Mouse (Mus musculus) liver, embryonic 16.5 days (tissue): Measurements from ENCODE around the gene Abl2. TPM values are rescaled to one million over a fixed set of nuclear protein-coding genes. Genes with fewer than 3 reads are reported as not detected.

ENCODE experiments used
- ATAC-seq: fragments of 200-750 bp; cut with Nextera tagmentation; 2 replicates; pipeline ENCODE4 v1.8.0; 2017; ENCODE audit warnings: low read depth, mild to moderate bottlenecking, moderate number of reproducible peaks, moderate library complexity
- H3K27ac ChIP-seq: fragments of 300-500 bp; sonication (generic); 2 replicates; pipeline ENCODE4 v1.5.1; 2014; ENCODE audit warnings: mild to moderate bottlenecking, low read length
- H3K27me3 ChIP-seq: fragments of 300-500 bp; sonication (generic); 2 replicates; pipeline ENCODE4 v1.6.1; 2014; ENCODE audit warnings: low read depth, low read length, mixed read lengths; ENCODE audit not compliant: control insufficient read depth, insufficient read depth
- H3K36me3 ChIP-seq: fragments of 300-500 bp; sonication (generic); 2 replicates; pipeline ENCODE4 v1.6.1; 2014; ENCODE audit warnings: mild to moderate bottlenecking; ENCODE audit not compliant: control insufficient read depth, insufficient read depth
- H3K4me1 ChIP-seq: fragments of 300-500 bp; sonication (generic); 2 replicates; pipeline ENCODE4 v1.6.1; 2014; ENCODE audit warnings: low read depth, low read length, mixed read lengths; ENCODE audit not compliant: control insufficient read depth
- H3K4me2 ChIP-seq: fragments of 300-500 bp; sonication (generic); 2 replicates; pipeline ENCODE4 v1.6.1; 2014; ENCODE audit warnings: low read depth, low read length, mixed read lengths
- H3K4me3 ChIP-seq: fragments of 300-500 bp; sonication (generic); 2 replicates; pipeline ENCODE4 v1.5.1; 2014; ENCODE audit warnings: low read depth, mild to moderate bottlenecking, low read length
- H3K9ac ChIP-seq: fragments of 300-500 bp; sonication (generic); 2 replicates; pipeline ENCODE4 v1.6.1; 2014; ENCODE audit warnings: low read depth, low read length
- H3K9me3 ChIP-seq: fragments of 300-500 bp; sonication (generic); replicated peaks from 2 replicates; pipeline ENCODE4 v1.6.1; 2016; ENCODE audit warnings: low read length; ENCODE audit not compliant: control insufficient read depth
- WGBS: fragments of 180-500 bp; shearing (Covaris S2); extraction: QIAGEN DNeasy Blood & Tissue Kit; methylation state at CpG from one replicate; pipeline ENCODE4 v1.1.7; 2014; ENCODE audit not compliant: insufficient replicate concordance; 5-methylcytosine and 5-hydroxymethylcytosine counted together
- polyA plus RNA-seq: library from polyadenylated mRNA; unstranded; fragments of >200 nt; fragmentation: Nextera tagmentation; extraction: Ambion mirVana; gene quantifications from 2 replicates; pipeline ENCODE4 v1.2.1, GENCODE M21; 2015

Gene Abl2
- polyA plus RNA-seq, 1 experiment from 2014 or later = 0.87 TPM

- 23% methylated on average over 12 of the region's 12 CpGs for WGBS
- H3K4me2 ChIP-seq = no peak overlapping the region
Observed at GRCm38 (mm10) chr1:156676171-156676570, 117.6 kb downstream of the Abl2 start.

DNA sequence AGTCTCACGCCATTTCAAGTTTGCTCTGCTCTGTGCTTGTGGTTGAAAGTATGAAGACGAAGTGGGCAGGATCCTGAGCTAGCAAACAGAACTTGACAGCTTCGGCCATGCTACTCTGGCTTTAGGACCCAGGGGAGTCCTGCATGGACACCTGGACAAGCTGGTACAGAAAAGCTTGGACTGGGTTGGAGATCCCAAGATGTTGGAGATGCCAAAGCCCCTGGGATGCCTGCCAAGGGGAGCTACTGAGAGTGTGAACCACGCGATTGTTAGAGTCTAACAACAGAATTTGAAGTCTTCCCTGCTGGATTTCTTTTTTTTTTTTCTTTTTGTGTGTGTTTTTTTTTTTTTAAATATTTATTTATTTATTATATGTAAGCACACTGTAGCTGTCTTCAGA lies 118.0 kb downstream of the Abl2 start:
- no peaks in the 10 kb centered on the region; the same call in 1 of the 2 replicates for H3K27me3 ChIP-seq
- H3K36me3 ChIP-seq = 0 out of 2 replicates have a peak, but pooled peaks cover 2% of the 10 kb centered on the region
- H3K9me3 ChIP-seq = no peaks in the 10 kb centered on the region
- H3K4me1 ChIP-seq = peaks cover 9% of the 10 kb centered on the region
- WGBS = 57% methylated on average over 5 of the region's 5 CpGs
- H3K9ac ChIP-seq = no peak overlapping the region
- no peak overlapping the region for H3K4me3 ChIP-seq
- no peak overlapping the region for H3K27ac ChIP-seq
- H3K4me2 ChIP-seq = no peak overlapping the region
- ATAC-seq = no peak

More at GRCm38 (mm10) chr1:156676171-156676570, 117.6 kb downstream of the Abl2 start:
- ATAC-seq = no peak
- no peaks in the 10 kb centered on the region for H3K36me3 ChIP-seq
- H3K27me3 ChIP-seq = no peaks in the 10 kb centered on the region; the same call in 1 of the 2 replicates
- no peak overlapping the region for H3K4me3 ChIP-seq
- H3K9me3 ChIP-seq = no peaks in the 10 kb centered on the region
- H3K27ac ChIP-seq = no peak overlapping the region
- no peak overlapping the region for H3K9ac ChIP-seq
- peaks cover 9% of the 10 kb centered on the region for H3K4me1 ChIP-seq

DNA sequence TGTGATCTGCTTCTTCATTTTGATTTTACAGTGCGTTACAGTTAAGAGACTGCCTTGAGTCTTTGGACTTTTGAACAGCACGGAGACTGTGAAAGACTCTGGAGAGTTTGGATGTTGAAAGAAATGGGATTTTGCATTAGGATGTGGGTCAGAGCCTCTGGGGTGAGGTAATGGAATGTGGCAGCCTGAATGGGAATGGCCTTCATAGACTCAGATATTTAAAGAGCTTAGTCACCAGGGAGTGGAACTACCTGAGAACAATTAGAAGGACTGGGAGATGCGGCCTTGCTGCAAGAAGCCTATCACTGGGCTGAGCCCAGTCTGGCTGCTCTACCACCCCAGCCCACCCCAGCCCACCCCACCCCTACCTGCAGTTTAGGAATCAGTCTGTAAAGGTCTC lies 118.6 kb downstream of the Abl2 start:
- H3K27me3 ChIP-seq = no peaks in the 10 kb centered on the region; the same call in 1 of the 2 replicates
- ATAC-seq = no peak
- 0 out of 2 replicates have a peak, but pooled peaks cover 2% of the 10 kb centered on the region for H3K36me3 ChIP-seq
- no peaks in the 10 kb centered on the region for H3K9me3 ChIP-seq
- H3K4me2 ChIP-seq = no peak overlapping the region
- no peak overlapping the region for H3K27ac ChIP-seq
- H3K9ac ChIP-seq = no peak overlapping the region
- WGBS = 70% methylated on average over 3 of the region's 3 CpGs
- no peak overlapping the region for H3K4me3 ChIP-seq
- H3K4me1 ChIP-seq = peaks cover 9% of the 10 kb centered on the region

DNA sequence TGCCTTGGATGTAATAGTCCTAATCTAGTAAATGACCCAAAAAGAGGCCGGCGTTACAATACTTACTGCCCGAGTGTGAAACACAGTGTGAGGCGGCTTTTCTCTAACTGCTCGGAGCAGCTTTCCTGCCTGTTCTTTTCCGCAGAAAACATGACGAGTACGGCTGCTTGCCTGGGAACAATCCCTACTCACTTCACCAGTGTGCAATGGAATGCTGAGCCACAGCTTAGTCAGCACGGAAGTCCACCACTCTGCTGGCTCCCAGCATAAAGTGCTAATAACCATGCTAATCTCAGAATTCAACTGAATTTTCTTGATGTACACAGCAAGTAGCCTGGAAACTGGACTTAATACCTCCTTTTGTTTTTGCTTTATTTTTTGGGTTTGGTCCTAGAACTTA lies 121.0 kb downstream of the Abl2 start:
- Histone ChIP-seq H3K4me2 (no peak overlapping the region), H3K4me1 (peaks cover 2% of the 10 kb centered on the region), H3K4me3 (no peak overlapping the region), H3K9me3 (no peaks in the 10 kb centered on the region), H3K27me3 (no peaks in the 10 kb centered on the region), H3K9ac (no peak overlapping the region), H3K27ac (no peak overlapping the region), H3K36me3 (peaks cover 5% of the 10 kb centered on the region; the same call in 1 of the 2 replicates)
- no peak for ATAC-seq
- WGBS = 83% methylated on average over 9 of the region's 9 CpGs

DNA sequence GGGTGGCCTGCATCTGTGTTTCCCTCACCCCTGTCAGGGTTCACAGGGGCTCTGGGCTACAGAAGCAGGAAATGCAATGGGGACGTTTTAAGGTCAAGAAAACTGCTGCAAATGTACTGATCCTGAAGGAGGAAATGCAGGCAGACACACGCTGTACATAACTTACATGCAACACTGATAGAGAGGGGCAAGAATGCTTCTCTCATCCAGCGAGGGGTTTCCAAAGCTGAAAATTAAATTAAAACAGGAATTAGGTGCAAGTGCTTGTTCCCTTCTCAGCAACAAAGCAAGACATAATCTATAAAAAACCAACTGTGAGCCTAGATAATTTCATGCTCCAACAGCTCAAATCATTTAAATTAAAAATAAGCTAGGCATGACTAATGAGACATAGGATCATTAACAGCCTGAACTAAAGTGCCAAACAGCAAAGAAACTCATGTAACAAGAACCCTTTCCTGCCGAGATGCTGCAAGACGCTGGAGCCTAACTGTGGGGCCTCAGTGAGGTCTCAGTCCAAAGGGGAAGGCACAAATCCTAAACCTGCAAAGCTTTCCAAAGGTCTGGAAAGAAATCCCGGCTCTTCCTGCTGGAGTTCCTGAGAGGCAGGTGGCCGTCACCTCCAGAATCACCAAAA lies 127.6 kb downstream of the Abl2 start:
- no peak overlapping the region for H3K4me3 ChIP-seq
- no peak overlapping the region for H3K4me2 ChIP-seq
- 65% methylated on average over 7 of the region's 7 CpGs for WGBS
- ATAC-seq = no peak
- no peak overlapping the region for H3K9ac ChIP-seq
- peaks cover 17% of the 10 kb centered on the region for H3K36me3 ChIP-seq
- H3K9me3 ChIP-seq = no peaks in the 10 kb centered on the region
- H3K4me1 ChIP-seq = no peaks in the 10 kb centered on the region
- H3K27ac ChIP-seq = no peak overlapping the region
- no peaks in the 10 kb centered on the region for H3K27me3 ChIP-seq

Other genes with a start within 250 kb of the Abl2 start
- 0.02 TPM in 1 of 2 replicates, not detected in the other for gene Nphs2, start 248.1 kb upstream of the Abl2 start, polyA plus RNA-seq
- 452 and 507 TPM in 2 replicates for gene Gm2000, start 192.7 kb upstream of the Abl2 start, polyA plus RNA-seq
- 0.08 and 0.21 TPM in 2 replicates for gene Axdnd1, start 137.6 kb upstream of the Abl2 start, polyA plus RNA-seq
- gene Soat1, start 84.5 kb upstream of the Abl2 start, polyA plus RNA-seq = 25.4 and 26.1 TPM in 2 replicates
- 0.14 and 0.22 TPM in 2 replicates for gene Gm10031, start 34.8 kb upstream of the Abl2 start, polyA plus RNA-seq
- 3.7 and 3.9 TPM in 2 replicates for gene Tor3a, start 115.6 kb downstream of the Abl2 start, polyA plus RNA-seq
- gene Fam20b, start 160.3 kb downstream of the Abl2 start, polyA plus RNA-seq = 7.2 and 8.0 TPM in 2 replicates